Mouse (Mus musculus) lung, postnatal 0 days (tissue): ENCODE measurements at regions not wholly inside any gene's neighbourhood (a gene's known extent, or its start where the extent isn't known, plus 50 kb on each side); places are given as distances from the start of the nearest gene placed in this dataset. TPM values are rescaled to one million over a fixed set of nuclear protein-coding genes. Genes with fewer than 3 reads are reported as not detected.

Source experiments
- ATAC-seq: fragments of 200-750 bp; cut with Nextera tagmentation; 2 replicates; pipeline ENCODE4 v1.8.0; 2017; ENCODE audit warnings: moderate library complexity
- DNase-seq: peaks from one replicate; pipeline ENCODE4 v3.0.0-alpha.2; 2016; ENCODE audit warnings: low spot score
- H3K27ac ChIP-seq: fragments of 300-500 bp; sonication (generic); 2 replicates; pipeline ENCODE4 v1.5.1; 2014; ENCODE audit warnings: antibody characterized with exemption, mild to moderate bottlenecking, low read length, mixed read lengths
- H3K27me3 ChIP-seq: fragments of 300-500 bp; sonication (generic); replicated peaks from 2 replicates; pipeline ENCODE4 v1.6.1; 2014; ENCODE audit warnings: low read length, mixed read lengths; ENCODE audit not compliant: insufficient read depth
- H3K36me3 ChIP-seq: fragments of 300-500 bp; sonication (generic); 2 replicates; pipeline ENCODE4 v1.6.1; 2014; ENCODE audit warnings: low read length, mixed read lengths; ENCODE audit not compliant: insufficient read depth
- H3K4me1 ChIP-seq: fragments of 300-500 bp; sonication (generic); 2 replicates; pipeline ENCODE4 v1.6.1; 2014; ENCODE audit warnings: antibody characterized with exemption, low read depth, low read length, mixed read lengths; ENCODE audit not compliant: insufficient read depth
- H3K4me2 ChIP-seq: fragments of 300-500 bp; sonication (generic); replicated peaks from 2 replicates; pipeline ENCODE4 v1.6.1; 2014; ENCODE audit warnings: low read depth, mild to moderate bottlenecking, low read length, moderate library complexity, mixed read lengths
- H3K4me3 ChIP-seq: fragments of 300-500 bp; sonication (generic); 2 replicates; pipeline ENCODE4 v1.5.1; 2014; ENCODE audit warnings: low read depth, low read length
- H3K9ac ChIP-seq: fragments of 300-500 bp; sonication (generic); replicated peaks from 2 replicates; pipeline ENCODE4 v1.6.1; 2014; ENCODE audit warnings: low read depth, mild to moderate bottlenecking
- H3K9me3 ChIP-seq: fragments of 300-500 bp; sonication (generic); 2 replicates; pipeline ENCODE4 v1.6.1; 2016; ENCODE audit warnings: low read length, mixed read lengths
- CTCF ChIP-seq: IDR thresholded peaks from 2 replicates; pipeline ENCODE4 v1.5.1; 2016; ENCODE audit warnings: antibody characterized with exemption, mild to moderate bottlenecking
- EP300 ChIP-seq: IDR thresholded peaks from 2 replicates; pipeline ENCODE4 v1.6.1; 2016; ENCODE audit warnings: antibody characterized with exemption, mild to moderate bottlenecking, control low read depth
- WGBS: fragments of 180-500 bp; shearing (Covaris S2); extraction: QIAGEN DNeasy Blood & Tissue Kit; methylation state at CpG from one replicate; pipeline ENCODE4 v1.1.7; 2014; 5-methylcytosine and 5-hydroxymethylcytosine counted together
- microRNA-seq: library from miRNA; unstranded; fragments of <30 nt; microRNA quantifications from one replicate; pipeline ENCODE4, GENCODE M21; 2016

DNA sequence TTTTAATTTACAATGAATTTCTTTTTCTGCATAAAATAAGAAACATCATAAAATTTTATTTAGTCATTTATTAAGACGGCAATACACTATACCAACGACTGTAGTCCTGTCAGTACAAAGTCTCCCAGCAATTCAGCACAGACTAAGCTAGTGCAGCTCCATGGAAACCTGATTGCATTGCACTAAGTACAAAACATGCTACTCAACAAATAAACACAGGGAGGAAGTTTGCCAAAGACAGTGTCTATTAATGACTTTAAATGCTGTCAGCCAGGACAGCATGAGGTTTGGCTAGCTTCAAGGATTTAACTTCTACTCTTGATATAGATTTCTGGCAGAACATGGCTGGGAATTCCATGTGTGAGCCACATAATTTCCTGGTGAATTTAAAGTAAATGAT is 1515.7 kb upstream of the Cdh6 start:
- Histone ChIP-seq H3K9me3 (no peaks in the 10 kb centered on the region), H3K4me2 (no peak overlapping the region), H3K4me3 (no peak overlapping the region), H3K27me3 (no peaks in the 10 kb centered on the region), H3K36me3 (no peaks in the 10 kb centered on the region), H3K27ac (no peak overlapping the region), H3K9ac (no peak overlapping the region), H3K4me1 (no peaks in the 10 kb centered on the region)
- ATAC-seq, result no peak
- 74% methylated on average over 2 of the region's 2 CpGs for WGBS
- no peak for DNase-seq
- no peak for TF ChIP-seq EP300
- TF ChIP-seq CTCF, result no peak

DNA sequence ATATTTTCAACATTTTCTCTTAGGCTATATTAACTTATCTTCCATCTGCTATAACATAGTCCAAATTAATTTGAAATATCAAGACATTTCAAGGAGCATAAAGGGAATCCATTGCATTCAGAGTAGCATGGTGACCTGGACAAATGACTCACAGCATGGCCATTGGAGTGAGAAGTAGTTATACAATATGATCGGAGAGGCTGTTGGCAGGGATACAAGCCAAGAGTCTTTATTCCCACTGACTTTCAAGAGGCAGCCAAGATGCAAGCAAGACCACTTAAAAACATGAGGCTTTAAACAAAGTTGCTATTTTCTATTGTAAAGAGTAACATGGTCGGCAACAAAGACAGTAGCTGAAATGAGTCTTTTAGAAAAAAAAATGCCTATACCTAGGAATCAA is 1468.8 kb upstream of the Cdh6 start:
- no peak for DNase-seq
- no peaks in the 10 kb centered on the region for H3K4me1 ChIP-seq
- no peak for ATAC-seq
- no peak overlapping the region for H3K27ac ChIP-seq
- no peak for TF ChIP-seq CTCF
- no peak for TF ChIP-seq EP300
- H3K9me3 ChIP-seq, result no peaks in the 10 kb centered on the region
- no peaks in the 10 kb centered on the region for H3K36me3 ChIP-seq
- 89% methylated on average over 2 of the region's 2 CpGs for WGBS
- H3K9ac ChIP-seq, result no peak overlapping the region
- no peaks in the 10 kb centered on the region for H3K27me3 ChIP-seq
- H3K4me2 ChIP-seq, result no peak overlapping the region
- H3K4me3 ChIP-seq, result no peak overlapping the region

DNA sequence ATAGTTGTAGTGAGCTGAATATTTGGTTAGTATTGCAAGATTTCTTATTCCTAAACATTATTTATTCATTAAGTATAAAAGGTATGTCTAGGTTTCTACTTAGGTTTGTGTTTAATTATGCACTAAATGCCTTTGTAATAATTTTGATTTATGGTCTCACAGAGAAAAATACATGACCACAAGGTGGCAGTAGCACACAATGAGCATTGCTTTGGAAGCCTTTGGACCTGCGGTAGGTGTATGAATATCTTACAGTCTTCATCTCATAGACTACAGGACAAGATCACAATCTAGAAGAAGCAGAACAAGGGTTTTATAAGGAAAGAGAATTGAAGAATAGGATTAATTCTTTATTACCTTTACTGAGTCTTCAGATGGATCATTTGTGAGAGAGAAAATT is 1455.0 kb upstream of the Cdh6 start:
- Histone ChIP-seq H3K4me1 (no peaks in the 10 kb centered on the region), H3K36me3 (no peaks in the 10 kb centered on the region), H3K27ac (no peak overlapping the region), H3K9me3 (no peaks in the 10 kb centered on the region), H3K4me2 (no peak overlapping the region), H3K9ac (no peak overlapping the region), H3K27me3 (no peaks in the 10 kb centered on the region), H3K4me3 (no peak overlapping the region)
- WGBS, result 57% methylated on average over 1 of the region's 1 CpGs
- ATAC-seq, result no peak
- no peak for DNase-seq
- peak; percentile 51 for TF ChIP-seq CTCF
- no peak for TF ChIP-seq EP300

DNA sequence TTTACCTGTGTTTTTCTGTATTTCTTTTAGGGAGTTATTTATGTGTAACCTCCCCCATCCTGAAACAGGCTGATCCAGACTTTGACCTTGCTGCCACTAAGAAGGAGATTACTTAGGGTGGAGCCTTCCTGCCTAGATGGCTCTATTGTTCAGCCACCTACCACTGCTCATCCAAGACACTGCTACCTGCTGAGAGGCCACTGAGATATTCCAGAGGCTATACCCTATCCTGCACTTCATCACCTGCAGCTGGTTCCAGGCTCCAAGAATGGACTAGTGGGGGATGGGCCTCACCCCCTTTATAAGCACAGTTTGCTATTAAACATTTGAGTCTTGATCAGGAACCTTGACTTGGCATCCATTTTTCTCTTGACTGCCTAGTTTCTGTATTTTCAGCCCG is 1433.2 kb upstream of the Cdh6 start:
- Histone ChIP-seq H3K27me3 (no peaks in the 10 kb centered on the region), H3K9ac (no peak overlapping the region), H3K27ac (no peak overlapping the region), H3K9me3 (no peaks in the 10 kb centered on the region), H3K4me1 (no peaks in the 10 kb centered on the region), H3K4me3 (no peak overlapping the region), H3K36me3 (no peaks in the 10 kb centered on the region), H3K4me2 (no peak overlapping the region)
- 88% methylated on average over 1 of the region's 1 CpGs for WGBS
- ATAC-seq (no peak), DNase-seq (no peak)
- TF ChIP-seq EP300 (no peak), CTCF (no peak)

Small RNA genes lying in the stretch of these regions (microRNA-seq; reads per million reads assigned to microRNA genes)
- gene Gm24080, result not detected
